Mouse (Mus musculus) thymus, adult 2 months (tissue): ENCODE results near the gene Gm20388.

ENCODE experiments used
- CTCF ChIP-seq: fragments of 200-500 bp; IDR thresholded peaks from 2 replicates; pipeline ENCODE4 v1.5.1; 2012; ENCODE audit warnings: mild to moderate bottlenecking, control low read depth, low read length, moderate library complexity, borderline replicate concordance; ENCODE audit not compliant: control insufficient read depth, poor library complexity, insufficient read depth; ENCODE audit errors: extremely low read depth
- POLR2A ChIP-seq: fragments of 200-500 bp; IDR thresholded peaks from 2 replicates; pipeline ENCODE4 v1.6.1; 2012; ENCODE audit warnings: mild to moderate bottlenecking, low read length, control low read depth, moderate library complexity; ENCODE audit not compliant: control insufficient read depth, poor library complexity, insufficient read depth; ENCODE audit errors: extremely low read depth

GRCm38 (mm10) chr8:122642071-122642470 is 2731.4 kb downstream of the Gm20388 start:
- TF ChIP-seq CTCF (no peak), POLR2A (no peak)
